ENCODE assay signal across 13 mouse cellular contexts in the genomic region with DNA sequence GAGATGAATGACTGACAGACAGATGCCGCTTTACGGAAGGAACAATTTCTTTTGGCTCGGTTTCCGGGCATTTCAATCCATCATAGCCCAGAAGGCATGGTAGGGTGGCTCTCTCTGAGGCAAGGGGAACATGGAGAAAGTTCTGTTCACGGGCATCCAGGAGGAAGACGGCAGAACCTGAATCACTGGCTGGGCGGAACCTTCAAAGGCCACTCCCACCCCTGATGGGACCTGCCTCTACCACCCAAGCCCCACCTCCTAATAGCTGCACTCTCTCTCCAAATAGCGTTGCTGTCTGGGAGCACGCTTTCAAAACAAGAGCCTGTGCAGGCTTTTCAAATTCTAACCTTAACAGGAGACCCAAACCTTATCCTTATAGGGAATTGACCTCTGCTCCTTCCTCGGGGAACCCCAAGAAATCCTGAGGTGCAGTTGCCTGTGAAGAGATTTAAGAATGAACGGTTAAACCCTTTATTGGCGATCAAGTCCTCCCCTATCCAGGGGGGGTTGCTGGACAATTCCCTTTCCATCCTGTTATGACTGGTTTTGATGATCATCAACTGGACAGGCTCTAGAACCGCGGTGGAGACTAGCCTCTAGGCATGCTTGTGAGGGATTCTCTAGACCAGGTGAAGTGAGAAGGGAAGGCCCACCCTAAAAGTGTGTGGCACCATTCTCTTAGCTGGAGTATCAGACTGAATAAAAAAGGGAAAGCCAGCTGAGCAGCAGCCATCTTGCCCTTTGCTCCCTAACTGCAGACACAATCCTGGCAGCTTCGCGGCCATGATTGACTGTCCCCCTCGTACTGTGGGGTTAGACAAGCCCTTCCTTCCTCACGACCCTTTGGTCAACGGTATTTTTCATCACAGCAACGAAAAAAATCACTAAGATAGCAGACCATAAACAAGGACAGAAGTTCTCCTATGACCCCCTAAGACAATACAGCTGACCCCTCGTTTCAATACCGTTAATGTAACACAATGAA.
DNase-seq lines count a peak whose midpoint lies in the region; ATAC-seq lines count a peak whose summit lies in the region.
"Had no signal": no experiment of that assay in that cellular context is flagged by ENCODE, and none has a peak within 500 bp of the region (broad histone marks: within the 10 kb centered on the region; RNA-seq: fewer than 3 reads in every experiment).

No protein-coding gene starts in this region.

- no peak for ATAC-seq in embryonic facial prominence, embryonic 12.5 days (ENCODE audit: insufficient number of reproducible peaks, insufficient read depth, low FRiP score, low TSS enrichment)
- peak; percentile 13; the same call in 1 of the 2 replicates for ATAC-seq in kidney, embryonic 16.5 days (ENCODE audit: low FRiP score, low TSS enrichment)
- no peak for ATAC-seq in kidney, embryonic 14.5 days (ENCODE audit: low FRiP score, low TSS enrichment)
- no peak for ATAC-seq in neural tube, embryonic 15.5 days (ENCODE audit: low FRiP score)
- no peak; the same call in none of the 2 replicates for ATAC-seq in limb, embryonic 13.5 days (ENCODE audit: low FRiP score, low read depth)
- ATAC-seq: CD4-positive, CD25-positive, alpha-beta regulatory T cell, adult 4 months; intestine, postnatal 0 days had no signal

- H3K9ac ChIP-seq in embryonic facial prominence, embryonic 12.5 days = no peak overlapping the region
- no peak overlapping the region for H3K9ac ChIP-seq in kidney, embryonic 16.5 days (replicated peaks; ENCODE audit: low read length)
- H3K9ac ChIP-seq in kidney, embryonic 14.5 days (ENCODE audit: low read depth, low read length) = no peak overlapping the region
- no peak overlapping the region for H3K9ac ChIP-seq in neural tube, embryonic 15.5 days (replicated peaks)
- H3K9ac ChIP-seq in limb, embryonic 13.5 days = no peak overlapping the region
- H3K9ac ChIP-seq: hindbrain, embryonic 12.5 days; liver, embryonic 13.5 days; midbrain, embryonic 12.5 days had no signal

- H3K36me3 ChIP-seq in embryonic facial prominence, embryonic 12.5 days = no peaks in the 10 kb centered on the region
- H3K36me3 ChIP-seq in embryonic facial prominence, embryonic 10.5 days (replicated peaks) = no peaks in the 10 kb centered on the region
- H3K36me3 ChIP-seq in kidney, embryonic 16.5 days (ENCODE audit: insufficient read depth, low read length) = no peaks in the 10 kb centered on the region
- H3K36me3 ChIP-seq in kidney, embryonic 14.5 days (ENCODE audit: control insufficient read depth, insufficient read depth, low read length) = no peaks in the 10 kb centered on the region
- no peaks in the 10 kb centered on the region for H3K36me3 ChIP-seq in neural tube, embryonic 15.5 days
- no peaks in the 10 kb centered on the region for H3K36me3 ChIP-seq in limb, embryonic 13.5 days
- H3K36me3 ChIP-seq: hindbrain, embryonic 12.5 days; liver, embryonic 13.5 days; midbrain, embryonic 12.5 days had no signal

- WGBS in embryonic facial prominence, embryonic 12.5 days = 85% methylated on average over 22 of the region's 22 CpGs
- WGBS in embryonic facial prominence, embryonic 10.5 days = 89% methylated on average over 22 of the region's 22 CpGs
- WGBS in kidney, embryonic 16.5 days = 70% methylated on average over 22 of the region's 22 CpGs
- WGBS in kidney, embryonic 14.5 days = 75% methylated on average over 22 of the region's 22 CpGs
- WGBS in neural tube, embryonic 15.5 days = 80% methylated on average over 22 of the region's 22 CpGs
- WGBS in limb, embryonic 13.5 days = 74% methylated on average over 22 of the region's 22 CpGs

- H3K27ac ChIP-seq in embryonic facial prominence, embryonic 12.5 days = peak overlapping the region; percentile 85
- no peak overlapping the region for H3K27ac ChIP-seq in embryonic facial prominence, embryonic 10.5 days (replicated peaks)
- H3K27ac ChIP-seq in kidney, embryonic 16.5 days (ENCODE audit: low read length) = no peak overlapping the region
- no peak overlapping the region for H3K27ac ChIP-seq in kidney, embryonic 14.5 days (ENCODE audit: low read depth, low read length)
- no peak overlapping the region; the same call in 1 of the 2 replicates for H3K27ac ChIP-seq in neural tube, embryonic 15.5 days (replicated peaks)
- H3K27ac ChIP-seq in limb, embryonic 13.5 days = peak overlapping the region; percentile 55; the same call in 1 of the 2 replicates
- H3K27ac ChIP-seq: hindbrain, embryonic 12.5 days; liver, embryonic 13.5 days; midbrain, embryonic 12.5 days had no signal

- peaks cover 24% of the 10 kb centered on the region for H3K4me1 ChIP-seq in embryonic facial prominence, embryonic 12.5 days
- peaks cover 10% of the 10 kb centered on the region for H3K4me1 ChIP-seq in embryonic facial prominence, embryonic 10.5 days
- peaks cover 23% of the 10 kb centered on the region for H3K4me1 ChIP-seq in kidney, embryonic 16.5 days (ENCODE audit: insufficient read depth, low read length)
- H3K4me1 ChIP-seq in kidney, embryonic 14.5 days (ENCODE audit: control insufficient read depth, insufficient read depth, low read length) = no peaks in the 10 kb centered on the region
- peaks cover 15% of the 10 kb centered on the region for H3K4me1 ChIP-seq in neural tube, embryonic 15.5 days
- H3K4me1 ChIP-seq in limb, embryonic 13.5 days = peaks cover 45% of the 10 kb centered on the region
- H3K4me1 ChIP-seq: liver, embryonic 13.5 days had no signal

- no peak overlapping the region for H3K4me2 ChIP-seq in embryonic facial prominence, embryonic 12.5 days (replicated peaks)
- no peak overlapping the region for H3K4me2 ChIP-seq in kidney, embryonic 16.5 days (replicated peaks; ENCODE audit: low read depth, low read length)
- H3K4me2 ChIP-seq in kidney, embryonic 14.5 days (replicated peaks; ENCODE audit: low read depth, low read length) = no peak overlapping the region
- H3K4me2 ChIP-seq in neural tube, embryonic 15.5 days = peak overlapping the region; percentile 30; the same call in 1 of the 2 replicates
- H3K4me2 ChIP-seq in limb, embryonic 13.5 days (replicated peaks) = peak overlapping the region; percentile 55
- H3K4me2 ChIP-seq: hindbrain, embryonic 12.5 days; liver, embryonic 13.5 days; midbrain, embryonic 12.5 days had no signal

- H3K4me3 ChIP-seq in embryonic facial prominence, embryonic 12.5 days = no peak overlapping the region
- H3K4me3 ChIP-seq in embryonic facial prominence, embryonic 10.5 days = no peak overlapping the region
- H3K4me3 ChIP-seq in kidney, embryonic 16.5 days (ENCODE audit: low read length) = no peak overlapping the region
- no peak overlapping the region for H3K4me3 ChIP-seq in kidney, embryonic 14.5 days (ENCODE audit: low read length)
- H3K4me3 ChIP-seq in neural tube, embryonic 15.5 days (replicated peaks) = no peak overlapping the region
- H3K4me3 ChIP-seq in limb, embryonic 13.5 days = no peak overlapping the region
- H3K4me3 ChIP-seq: hindbrain, embryonic 12.5 days; liver, embryonic 13.5 days; midbrain, embryonic 12.5 days had no signal

- DNase-seq in embryonic facial prominence, embryonic 10.5 days (ENCODE audit: low spot score) = no peak
- DNase-seq in neural tube, embryonic 10.5 days (ENCODE audit: extremely low spot score, low spot score) = no peak
- no peak for DNase-seq in adrenal gland, adult 18-20 months (ENCODE audit: low spot score in 2 of 2)
- DNase-seq: liver, embryonic 13.5 days had no signal

- H3K27me3 ChIP-seq in embryonic facial prominence, embryonic 12.5 days = no peaks in the 10 kb centered on the region
- H3K27me3 ChIP-seq in embryonic facial prominence, embryonic 10.5 days (replicated peaks; ENCODE audit: low read depth, poor library complexity, severe bottlenecking) = no peaks in the 10 kb centered on the region
- 0 out of 2 replicates have a peak, but pooled peaks cover 1% of the 10 kb centered on the region for H3K27me3 ChIP-seq in kidney, embryonic 16.5 days (ENCODE audit: insufficient read depth, low read length)
- H3K27me3 ChIP-seq in kidney, embryonic 14.5 days (ENCODE audit: control insufficient read depth, insufficient read depth, low read length) = no peaks in the 10 kb centered on the region
- no peaks in the 10 kb centered on the region for H3K27me3 ChIP-seq in neural tube, embryonic 15.5 days (replicated peaks)
- no peaks in the 10 kb centered on the region for H3K27me3 ChIP-seq in limb, embryonic 13.5 days
- H3K27me3 ChIP-seq: hindbrain, embryonic 12.5 days; liver, embryonic 13.5 days; midbrain, embryonic 12.5 days had no signal

- H3K9me3 ChIP-seq in embryonic facial prominence, embryonic 12.5 days = no peaks in the 10 kb centered on the region
- no peaks in the 10 kb centered on the region for H3K9me3 ChIP-seq in embryonic facial prominence, embryonic 10.5 days
- no peaks in the 10 kb centered on the region for H3K9me3 ChIP-seq in kidney, embryonic 16.5 days (ENCODE audit: low read length)
- no peaks in the 10 kb centered on the region for H3K9me3 ChIP-seq in kidney, embryonic 14.5 days (ENCODE audit: control insufficient read depth, low read length)
- H3K9me3 ChIP-seq in neural tube, embryonic 15.5 days (replicated peaks) = no peaks in the 10 kb centered on the region
- H3K9me3 ChIP-seq in limb, embryonic 13.5 days = no peaks in the 10 kb centered on the region
- H3K9me3 ChIP-seq: hindbrain, embryonic 12.5 days; liver, embryonic 13.5 days; midbrain, embryonic 12.5 days had no signal

Comparison
In these comparisons a context has a peak if more than half of its experiments do, and no peak if none do; other contexts are left out.
1. H3K27ac ChIP-seq: peak in embryonic facial prominence, embryonic 12.5 days (single experiment) and limb, embryonic 13.5 days (single experiment); none in embryonic facial prominence, embryonic 10.5 days (single experiment), kidney, embryonic 16.5 days (single experiment), kidney, embryonic 14.5 days (single experiment) and neural tube, embryonic 15.5 days (single experiment).
2. H3K4me2 ChIP-seq: peak in neural tube, embryonic 15.5 days (single experiment) and limb, embryonic 13.5 days (single experiment); none in embryonic facial prominence, embryonic 12.5 days (single experiment), kidney, embryonic 16.5 days (single experiment) and kidney, embryonic 14.5 days (single experiment).